Mouse (Mus musculus) urinary bladder, adult 2 months (tissue): ENCODE data around the gene Ankk1. TPM values are rescaled to one million over a fixed set of nuclear protein-coding genes. Genes with fewer than 3 reads are reported as not detected.

Experiments
- polyA plus RNA-seq: library from polyadenylated mRNA; depleted of rRNA; stranded (reverse); fragments of >200 nt; gene quantifications from 2 replicates; pipeline ENCODE4 v1.2.3, GENCODE M21; 2012; rRNA removed

Gene Ankk1
- polyA plus RNA-seq, 1 experiment: 0.08 TPM

Other genes starting within 250 kb of the Ankk1 start
- gene Gm4894, start 176.5 kb downstream of the Ankk1 start, polyA plus RNA-seq: not detected in 2 replicates
- not detected in 2 replicates for gene Drd2, start 86.4 kb downstream of the Ankk1 start, polyA plus RNA-seq
- gene Ttc12, start 59.2 kb upstream of the Ankk1 start, polyA plus RNA-seq: 9.9 and 10.9 TPM in 2 replicates